Mouse (Mus musculus) heart, postnatal 0 days (tissue): ENCODE measurements around the gene Gm9044. TPM values are rescaled to one million over a fixed set of nuclear protein-coding genes. Genes with fewer than 3 reads are reported as not detected.
"Not testable (repeated sequence)": the region's sequence is repeated elsewhere in the genome, so short reads cannot be mapped to it uniquely, and the experiment has no call there.

Experiments used
- ATAC-seq: fragments of 200-750 bp; cut with Nextera tagmentation; 2 replicates; pipeline ENCODE4 v1.8.0; 2017; ENCODE audit warnings: low read depth, moderate number of reproducible peaks, moderate library complexity; ENCODE audit not compliant: insufficient read depth
- DNase-seq: peaks from one replicate; pipeline ENCODE4 v3.0.0-alpha.2; 2016; ENCODE audit warnings: low spot score
- H3K27ac ChIP-seq: fragments of 300-500 bp; sonication (generic); 2 replicates; pipeline ENCODE4 v1.5.1; 2014; ENCODE audit warnings: low read depth, mild to moderate bottlenecking
- H3K27me3 ChIP-seq: fragments of 300-500 bp; sonication (generic); 2 replicates; pipeline ENCODE4 v1.6.1; 2014; ENCODE audit warnings: low read length, mixed read lengths; ENCODE audit not compliant: control insufficient read depth, insufficient read depth
- H3K36me3 ChIP-seq: fragments of 300-500 bp; sonication (generic); replicated peaks from 2 replicates; pipeline ENCODE4 v1.6.1; 2014; ENCODE audit warnings: low read length, mixed read lengths; ENCODE audit not compliant: control insufficient read depth, insufficient read depth
- H3K4me1 ChIP-seq: fragments of 300-500 bp; sonication (generic); 2 replicates; pipeline ENCODE4 v1.6.1; 2014; ENCODE audit warnings: antibody characterized with exemption; ENCODE audit not compliant: control insufficient read depth, insufficient read depth
- H3K4me2 ChIP-seq: fragments of 300-500 bp; sonication (generic); 2 replicates; pipeline ENCODE4 v1.6.1; 2014; ENCODE audit warnings: low read depth, mild to moderate bottlenecking, low read length, moderate library complexity
- H3K4me3 ChIP-seq: fragments of 300-500 bp; sonication (generic); 2 replicates; pipeline ENCODE4 v1.5.1; 2014; ENCODE audit warnings: low read depth, low read length
- H3K9ac ChIP-seq: fragments of 300-500 bp; sonication (generic); replicated peaks from 2 replicates; pipeline ENCODE4 v1.6.1; 2014; ENCODE audit warnings: low read depth, low read length, mixed read lengths
- H3K9me3 ChIP-seq: fragments of 300-500 bp; sonication (generic); replicated peaks from 2 replicates; pipeline ENCODE4 v1.6.1; 2016; ENCODE audit warnings: low read length; ENCODE audit not compliant: control insufficient read depth
- CTCF ChIP-seq: IDR thresholded peaks from 2 replicates; pipeline ENCODE4 v1.5.1; 2016; ENCODE audit warnings: antibody characterized with exemption, control low read depth, low read depth
- EP300 ChIP-seq: IDR thresholded peaks from 2 replicates; pipeline ENCODE4 v1.6.1; 2016; ENCODE audit warnings: antibody characterized with exemption, low read depth
- WGBS: fragments of 180-500 bp; shearing (Covaris S2); extraction: QIAGEN DNeasy Blood & Tissue Kit; methylation state at CpG from one replicate; pipeline ENCODE4 v1.1.7; 2014; 5-methylcytosine and 5-hydroxymethylcytosine counted together
- polyA plus RNA-seq: library from polyadenylated mRNA; unstranded; fragments of >200 nt; fragmentation: Nextera tagmentation; extraction: Ambion mirVana; gene quantifications from 2 replicates; pipeline ENCODE4 v1.2.1, GENCODE M21; 2015
- total RNA-seq: library from RNA; depleted of rRNA; stranded (reverse); fragments of >200 nt; gene quantifications from 2 replicates; pipeline ENCODE4 v1.2.3, GENCODE M21; 2014; ENCODE audit warnings: low replicate concordance; rRNA removed

The Gm9044 gene
- total RNA-seq (not detected in 2 replicates), polyA plus RNA-seq (not detected in 2 replicates)

DNA sequence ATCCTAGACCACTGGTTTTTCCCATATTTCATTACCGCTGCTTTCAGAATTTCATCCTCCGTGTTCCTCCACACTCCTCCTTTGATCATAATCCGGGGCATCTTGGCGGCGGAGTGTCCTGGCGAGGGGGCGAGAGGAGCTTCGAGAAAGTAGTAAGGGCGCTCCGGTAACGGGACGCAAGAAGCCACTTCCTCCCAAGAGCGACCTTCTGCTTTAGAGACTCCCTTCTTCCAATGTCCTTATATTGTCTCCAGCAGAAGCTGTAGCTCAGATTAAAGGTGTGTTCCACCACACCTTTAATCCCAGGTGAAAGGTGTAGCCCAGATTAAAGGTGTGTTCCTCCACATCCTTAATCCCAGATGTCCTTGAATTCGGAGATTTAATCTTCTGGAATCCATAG is at the start of gene Gm9044:
Gene Gm9044, minus strand, starts transcription at position 101 of the 400 bp plus-strand sequence.
- WGBS: no CpG with 5 or more reads among the region's 14 CpGs
- not testable (repeated sequence) for H3K36me3 ChIP-seq, H3K27ac ChIP-seq, H3K9ac ChIP-seq, H3K4me3 ChIP-seq, H3K4me2 ChIP-seq, DNase-seq, ATAC-seq, H3K4me1 ChIP-seq, H3K9me3 ChIP-seq, H3K27me3 ChIP-seq

DNA sequence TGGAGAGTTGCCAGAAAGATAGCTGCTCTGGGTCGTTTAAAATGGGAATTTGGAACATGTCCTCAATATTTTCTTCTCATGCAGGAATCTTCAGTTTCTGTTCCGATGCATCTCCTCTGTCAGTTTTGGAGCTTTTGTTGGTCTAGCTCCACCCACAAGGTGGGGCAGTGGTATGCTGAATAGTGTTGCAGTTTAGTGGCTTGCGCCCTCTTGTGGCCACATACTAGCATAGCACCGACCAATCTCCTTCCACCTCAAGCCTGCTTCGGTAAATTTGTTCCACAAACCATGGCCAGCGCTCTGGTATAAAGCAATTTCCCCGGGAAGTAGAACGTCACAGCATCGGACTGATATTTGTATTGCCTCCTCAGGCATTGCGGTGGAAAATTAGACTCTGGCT is 38.2 kb upstream of the Gm9044 start:
- TF ChIP-seq CTCF: peak; percentile 99
- TF ChIP-seq EP300: no peak
- ATAC-seq: peak; percentile 73
- 5% methylated on average over 10 of the region's 10 CpGs for WGBS
- Histone ChIP-seq H3K27ac (no peak overlapping the region), H3K27me3 (no peaks in the 10 kb centered on the region), H3K4me3 (no peak overlapping the region), H3K9me3 (no peaks in the 10 kb centered on the region), H3K36me3 (no peaks in the 10 kb centered on the region), H3K9ac (no peak overlapping the region), H3K4me1 (no peaks in the 10 kb centered on the region), H3K4me2 (peak overlapping the region; percentile 24; the same call in 1 of the 2 replicates)
- peak; percentile 81 for DNase-seq

DNA sequence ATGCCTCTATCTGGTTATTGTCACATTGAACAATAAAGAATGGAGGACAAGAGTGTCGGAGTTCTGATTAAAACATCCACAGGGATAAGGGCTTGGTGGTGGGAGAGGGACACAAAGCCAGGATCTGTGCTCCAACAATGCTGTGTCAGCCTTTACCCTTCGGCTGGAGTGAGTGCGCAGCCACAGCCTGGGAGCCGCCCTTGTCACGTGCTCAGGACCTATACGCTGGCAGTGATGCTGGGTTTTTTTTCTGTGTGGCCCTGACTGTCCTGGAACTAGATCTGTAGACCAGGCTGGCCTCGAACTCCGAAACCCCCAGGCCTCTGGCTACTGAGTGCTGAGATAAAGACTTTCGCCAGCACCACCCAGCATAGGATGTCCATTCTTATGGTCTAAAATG is 37.3 kb upstream of the Gm9044 start:
- TF ChIP-seq CTCF: no peak
- TF ChIP-seq EP300: no peak
- Histone ChIP-seq H3K9ac (no peak overlapping the region), H3K4me3 (no peak overlapping the region), H3K4me1 (no peaks in the 10 kb centered on the region), H3K27ac (no peak overlapping the region), H3K4me2 (no peak overlapping the region), H3K9me3 (no peaks in the 10 kb centered on the region), H3K27me3 (no peaks in the 10 kb centered on the region), H3K36me3 (no peaks in the 10 kb centered on the region)
- DNase-seq (no peak), ATAC-seq (no peak)
- WGBS: 87% methylated on average over 9 of the region's 9 CpGs

- ATAC-seq, H3K9ac ChIP-seq, H3K27me3 ChIP-seq, H3K4me2 ChIP-seq, H3K4me3 ChIP-seq, H3K9me3 ChIP-seq, DNase-seq, H3K27ac ChIP-seq, H3K36me3 ChIP-seq, H3K4me1 ChIP-seq: not testable (repeated sequence)
- 100% methylated on average over 1 of the region's 11 CpGs for whole genome bisulfite sequencing
Observed at GRCm38 (mm10) chr10:118354005-118354404, 21.8 kb upstream of the Gm9044 start, which contains the start of gene Gm9049. Gm9049 (minus strand) TSS chr10:118354105.

DNA sequence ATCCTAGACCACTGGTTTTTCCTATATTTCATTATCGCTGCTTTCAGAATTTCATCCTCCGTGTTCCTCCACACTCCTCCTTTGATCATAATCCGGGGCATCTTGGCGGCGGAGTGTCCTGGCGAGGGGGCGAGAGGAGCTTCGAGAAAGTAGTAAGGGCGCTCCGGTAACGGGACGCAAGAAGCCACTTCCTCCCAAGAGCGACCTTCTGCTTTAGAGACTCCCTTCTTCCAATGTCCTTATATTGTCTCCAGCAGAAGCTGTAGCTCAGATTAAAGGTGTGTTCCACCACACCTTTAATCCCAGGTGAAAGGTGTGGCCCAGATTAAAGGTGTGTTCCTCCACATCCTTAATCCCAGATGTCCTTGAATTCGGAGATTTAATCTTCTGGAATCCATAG is 16.4 kb upstream of the Gm9044 start, which contains the start of gene Gm9048:
Gene Gm9048, minus strand, starts transcription at position 101 of the 400 bp plus-strand sequence.
- H3K36me3 ChIP-seq, ATAC-seq, DNase-seq, H3K9me3 ChIP-seq, H3K4me1 ChIP-seq, H3K27ac ChIP-seq, H3K27me3 ChIP-seq, H3K4me2 ChIP-seq, H3K4me3 ChIP-seq, H3K9ac ChIP-seq: not testable (repeated sequence)
- 86% methylated on average over 1 of the region's 14 CpGs for WGBS

GRCm38 (mm10) chr10:118343155-118343554 is 10.9 kb upstream of the Gm9044 start, which contains the start of gene Gm9046:
Gm9046 (minus strand) TSS chr10:118343255.
- not testable (repeated sequence) for H3K9me3 ChIP-seq, H3K4me3 ChIP-seq, DNase-seq, H3K27ac ChIP-seq, ATAC-seq, H3K9ac ChIP-seq, H3K4me1 ChIP-seq, H3K4me2 ChIP-seq, H3K27me3 ChIP-seq, H3K36me3 ChIP-seq
- WGBS: no CpG with 5 or more reads among the region's 14 CpGs

GRCm38 (mm10) chr10:118337731-118338130 is 5.5 kb upstream of the Gm9044 start, which contains the start of gene Gm9045:
Gm9045 (minus strand) TSS chr10:118337831.
- not testable (repeated sequence) for H3K4me3 ChIP-seq, ATAC-seq, H3K27me3 ChIP-seq, H3K27ac ChIP-seq, H3K9me3 ChIP-seq, H3K4me1 ChIP-seq, H3K36me3 ChIP-seq, H3K4me2 ChIP-seq, DNase-seq, H3K9ac ChIP-seq
- WGBS: no CpG with 5 or more reads among the region's 14 CpGs

DNA sequence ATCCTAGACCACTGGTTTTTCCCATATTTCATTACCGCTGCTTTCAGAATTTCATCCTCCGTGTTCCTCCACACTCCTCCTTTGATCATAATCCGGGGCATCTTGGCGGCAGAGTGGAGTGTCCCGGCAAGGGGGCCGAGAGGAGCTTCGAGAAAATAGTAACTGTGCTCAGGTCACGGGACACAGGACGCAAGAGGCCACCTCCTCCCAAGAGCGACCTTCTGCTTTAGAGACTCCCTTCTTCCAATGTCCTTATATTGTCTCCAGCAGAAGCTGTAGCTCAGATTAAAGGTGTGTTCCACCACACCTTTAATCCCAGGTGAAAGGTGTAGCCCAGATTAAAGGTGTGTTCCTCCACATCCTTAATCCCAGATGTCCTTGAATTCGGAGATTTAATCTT is 5.3 kb downstream of the Gm9044 start, which contains the start of gene Gm9040:
Gene Gm9040, minus strand, starts transcription at position 101 of the 400 bp plus-strand sequence.
- H3K27me3 ChIP-seq, DNase-seq, H3K4me1 ChIP-seq, ATAC-seq, H3K4me2 ChIP-seq, H3K9ac ChIP-seq, H3K9me3 ChIP-seq, H3K36me3 ChIP-seq, H3K4me3 ChIP-seq, H3K27ac ChIP-seq: not testable (repeated sequence)
- WGBS: no CpG with 5 or more reads among the region's 11 CpGs
